Mouse (Mus musculus) intestine, embryonic 15.5 days (tissue): ENCODE measurements around the gene Tst. TPM values are rescaled to one million over a fixed set of nuclear protein-coding genes. Genes with fewer than 3 reads are reported as not detected.

ENCODE experiments used
- ATAC-seq: fragments of 200-750 bp; cut with Nextera tagmentation; 2 replicates; pipeline ENCODE4 v1.8.0; 2017; ENCODE audit warnings: moderate TSS enrichment, moderate library complexity
- H3K27ac ChIP-seq: fragments of 300-500 bp; sonication (generic); 2 replicates; pipeline ENCODE4 v1.5.1; 2015; ENCODE audit warnings: mild to moderate bottlenecking, inconsistent platforms
- H3K27me3 ChIP-seq: fragments of 300-500 bp; sonication (generic); replicated peaks from 2 replicates; pipeline ENCODE4 v1.6.1; 2015; ENCODE audit warnings: inconsistent platforms
- H3K36me3 ChIP-seq: fragments of 300-500 bp; sonication (generic); 2 replicates; pipeline ENCODE4 v1.6.1; 2015; ENCODE audit warnings: inconsistent platforms
- H3K4me1 ChIP-seq: fragments of 300-500 bp; sonication (generic); replicated peaks from 2 replicates; pipeline ENCODE4 v1.6.1; 2015; ENCODE audit warnings: inconsistent platforms
- H3K4me2 ChIP-seq: fragments of 300-500 bp; sonication (generic); replicated peaks from 2 replicates; pipeline ENCODE4 v1.6.1; 2015; ENCODE audit warnings: mild to moderate bottlenecking, inconsistent platforms
- H3K4me3 ChIP-seq: fragments of 300-500 bp; sonication (generic); replicated peaks from 2 replicates; pipeline ENCODE4 v1.5.1; 2015; ENCODE audit warnings: inconsistent platforms
- H3K9ac ChIP-seq: fragments of 300-500 bp; sonication (generic); 2 replicates; pipeline ENCODE4 v1.6.1; 2015; ENCODE audit warnings: inconsistent platforms
- H3K9me3 ChIP-seq: fragments of 300-500 bp; sonication (generic); 2 replicates; pipeline ENCODE4 v1.6.1; 2016; ENCODE audit warnings: inconsistent platforms
- WGBS: fragments of 180-500 bp; shearing (Covaris S2); methylation state at CpG from one replicate; pipeline ENCODE4 v1.1.7; 2015; 5-methylcytosine and 5-hydroxymethylcytosine counted together
- polyA plus RNA-seq: library from polyadenylated mRNA; unstranded; fragments of >200 nt; fragmentation: Nextera tagmentation; extraction: Ambion mirVana; gene quantifications from 2 replicates; pipeline ENCODE4 v1.2.1, GENCODE M21; 2015

Tst gene
- polyA plus RNA-seq, 1 experiment from 2014 or later, result 33.4 TPM

GRCm38 (mm10) chr15:78380741-78381140 lies 25.0 kb downstream of the Tst start:
- H3K9me3 ChIP-seq, result no peaks in the 10 kb centered on the region
- no peaks in the 10 kb centered on the region for H3K4me1 ChIP-seq
- H3K4me3 ChIP-seq, result no peak overlapping the region
- no peak overlapping the region for H3K9ac ChIP-seq
- H3K36me3 ChIP-seq, result no peaks in the 10 kb centered on the region
- no peak overlapping the region for H3K4me2 ChIP-seq
- H3K27ac ChIP-seq, result no peak overlapping the region
- H3K27me3 ChIP-seq, result peaks cover 23% of the 10 kb centered on the region
- ATAC-seq, result no peak
- WGBS, result 74% methylated on average over 4 of the region's 4 CpGs

GRCm38 (mm10) chr15:78380208-78380607 lies 25.5 kb downstream of the Tst start:
- H3K36me3 ChIP-seq, result no peaks in the 10 kb centered on the region

GRCm38 (mm10) chr15:78378556-78378955 lies 27.2 kb downstream of the Tst start:
- no peak for ATAC-seq
- Histone ChIP-seq H3K4me3 (no peak overlapping the region), H3K4me1 (no peaks in the 10 kb centered on the region), H3K27ac (no peak overlapping the region), H3K36me3 (no peaks in the 10 kb centered on the region), H3K4me2 (no peak overlapping the region), H3K9ac (no peak overlapping the region), H3K27me3 (peaks cover 32% of the 10 kb centered on the region), H3K9me3 (no peaks in the 10 kb centered on the region)
- 66% methylated on average over 10 of the region's 10 CpGs for WGBS

More at GRCm38 (mm10) chr15:78380208-78380607, 25.5 kb downstream of the Tst start:
- no peaks in the 10 kb centered on the region for H3K4me1 ChIP-seq
- H3K27me3 ChIP-seq, result peaks cover 28% of the 10 kb centered on the region
- H3K27ac ChIP-seq, result no peak overlapping the region
- H3K4me2 ChIP-seq, result no peak overlapping the region
- ATAC-seq, result no peak
- H3K9ac ChIP-seq, result no peak overlapping the region
- no peak overlapping the region for H3K4me3 ChIP-seq
- no peaks in the 10 kb centered on the region for H3K9me3 ChIP-seq
- WGBS, result 79% methylated on average over 2 of the region's 2 CpGs

GRCm38 (mm10) chr15:78377859-78378258 lies 27.8 kb downstream of the Tst start:
- Histone ChIP-seq H3K4me3 (no peak overlapping the region), H3K9ac (no peak overlapping the region), H3K4me2 (no peak overlapping the region), H3K27me3 (peaks cover 35% of the 10 kb centered on the region), H3K4me1 (no peaks in the 10 kb centered on the region), H3K36me3 (no peaks in the 10 kb centered on the region), H3K9me3 (no peaks in the 10 kb centered on the region), H3K27ac (no peak overlapping the region)
- ATAC-seq, result no peak
- 81% methylated on average over 10 of the region's 10 CpGs for WGBS

- Histone ChIP-seq H3K36me3 (no peaks in the 10 kb centered on the region), H3K4me2 (no peak overlapping the region), H3K9ac (no peak overlapping the region), H3K4me3 (no peak overlapping the region), H3K27me3 (peaks cover 44% of the 10 kb centered on the region), H3K27ac (no peak overlapping the region), H3K9me3 (no peaks in the 10 kb centered on the region), H3K4me1 (no peaks in the 10 kb centered on the region)
- WGBS, result 69% methylated on average over 3 of the region's 3 CpGs
- ATAC-seq, result no peak
Measured at GRCm38 (mm10) chr15:78374204-78374603, 31.5 kb downstream of the Tst start.

GRCm38 (mm10) chr15:78372796-78373195 lies 32.9 kb downstream of the Tst start:
- 42% methylated on average over 3 of the region's 3 CpGs for WGBS
- H3K27me3 ChIP-seq, result peaks cover 48% of the 10 kb centered on the region

GRCm38 (mm10) chr15:78369641-78370040 lies 36.1 kb downstream of the Tst start:
- H3K36me3 ChIP-seq, result no peaks in the 10 kb centered on the region
- peaks cover 55% of the 10 kb centered on the region for H3K27me3 ChIP-seq
- H3K9ac ChIP-seq, result no peak overlapping the region
- H3K4me2 ChIP-seq, result no peak overlapping the region
- no peaks in the 10 kb centered on the region for H3K4me1 ChIP-seq
- no peak overlapping the region for H3K4me3 ChIP-seq
- WGBS, result 81% methylated on average over 1 of the region's 1 CpGs
- H3K27ac ChIP-seq, result no peak overlapping the region
- ATAC-seq, result no peak
- H3K9me3 ChIP-seq, result no peaks in the 10 kb centered on the region

More at GRCm38 (mm10) chr15:78372796-78373195, 32.9 kb downstream of the Tst start:
- H3K9me3 ChIP-seq, result no peaks in the 10 kb centered on the region
- H3K36me3 ChIP-seq, result no peaks in the 10 kb centered on the region
- H3K4me1 ChIP-seq, result no peaks in the 10 kb centered on the region
- no peak overlapping the region for H3K9ac ChIP-seq
- no peak overlapping the region for H3K27ac ChIP-seq
- ATAC-seq, result no peak
- H3K4me2 ChIP-seq, result no peak overlapping the region
- H3K4me3 ChIP-seq, result no peak overlapping the region

GRCm38 (mm10) chr15:78368926-78369346 lies 36.8 kb downstream of the Tst start:
- H3K9ac ChIP-seq, result no peak overlapping the region
- H3K27ac ChIP-seq, result no peak overlapping the region
- peaks cover 61% of the 10 kb centered on the region for H3K27me3 ChIP-seq
- H3K4me2 ChIP-seq, result no peak overlapping the region
- H3K9me3 ChIP-seq, result no peaks in the 10 kb centered on the region
- H3K4me1 ChIP-seq, result no peaks in the 10 kb centered on the region
- H3K36me3 ChIP-seq, result no peaks in the 10 kb centered on the region
- ATAC-seq, result peak; percentile 51
- 10% methylated on average over 8 of the region's 8 CpGs for WGBS
- H3K4me3 ChIP-seq, result no peak overlapping the region

GRCm38 (mm10) chr15:78367811-78368210 lies 37.9 kb downstream of the Tst start:
- peaks cover 65% of the 10 kb centered on the region for H3K27me3 ChIP-seq
- no peaks in the 10 kb centered on the region for H3K9me3 ChIP-seq
- H3K4me2 ChIP-seq, result no peak overlapping the region
- 66% methylated on average over 3 of the region's 3 CpGs for WGBS
- no peaks in the 10 kb centered on the region for H3K4me1 ChIP-seq
- ATAC-seq, result no peak
- no peaks in the 10 kb centered on the region for H3K36me3 ChIP-seq
- no peak overlapping the region for H3K27ac ChIP-seq
- no peak overlapping the region for H3K9ac ChIP-seq
- H3K4me3 ChIP-seq, result no peak overlapping the region

- Histone ChIP-seq H3K9ac (no peak overlapping the region), H3K27ac (no peak overlapping the region), H3K4me2 (no peak overlapping the region), H3K4me1 (no peaks in the 10 kb centered on the region), H3K27me3 (peaks cover 71% of the 10 kb centered on the region), H3K9me3 (no peaks in the 10 kb centered on the region), H3K36me3 (no peaks in the 10 kb centered on the region), H3K4me3 (no peak overlapping the region)
- ATAC-seq, result no peak
- WGBS, result 59% methylated on average over 8 of the region's 8 CpGs
Measured at GRCm38 (mm10) chr15:78366875-78367274, 38.8 kb downstream of the Tst start.

GRCm38 (mm10) chr15:78365916-78366315 lies 39.8 kb downstream of the Tst start:
- ATAC-seq, result peak; percentile 67
- H3K27ac ChIP-seq, result no peak overlapping the region
- no peaks in the 10 kb centered on the region for H3K36me3 ChIP-seq
- no peak overlapping the region for H3K4me3 ChIP-seq
- H3K9me3 ChIP-seq, result no peaks in the 10 kb centered on the region
- no peak overlapping the region for H3K4me2 ChIP-seq
- no peaks in the 10 kb centered on the region for H3K4me1 ChIP-seq
- WGBS, result 19% methylated on average over 2 of the region's 2 CpGs
- H3K9ac ChIP-seq, result no peak overlapping the region
- peaks cover 70% of the 10 kb centered on the region for H3K27me3 ChIP-seq

- ATAC-seq, result no peak
- Histone ChIP-seq H3K27me3 (peaks cover 55% of the 10 kb centered on the region), H3K27ac (no peak overlapping the region), H3K9me3 (no peaks in the 10 kb centered on the region), H3K36me3 (no peaks in the 10 kb centered on the region), H3K9ac (no peak overlapping the region), H3K4me2 (no peak overlapping the region), H3K4me3 (no peak overlapping the region), H3K4me1 (no peaks in the 10 kb centered on the region)
- 82% methylated on average over 5 of the region's 5 CpGs for WGBS
Measured at GRCm38 (mm10) chr15:78355548-78355947, 50.2 kb downstream of the Tst start.

- Histone ChIP-seq H3K9me3 (no peaks in the 10 kb centered on the region), H3K27ac (no peak overlapping the region), H3K4me3 (no peak overlapping the region), H3K4me2 (no peak overlapping the region), H3K9ac (no peak overlapping the region), H3K27me3 (peaks cover 50% of the 10 kb centered on the region), H3K36me3 (no peaks in the 10 kb centered on the region), H3K4me1 (no peaks in the 10 kb centered on the region)
- 0% methylated on average over 1 of the region's 1 CpGs for WGBS
- ATAC-seq, result no peak
Measured at GRCm38 (mm10) chr15:78354958-78355357, 50.7 kb downstream of the Tst start.
